Mouse (Mus musculus) limb, embryonic 12.5 days (tissue): ENCODE measurements around the gene Asz1. TPM values are rescaled to one million over a fixed set of nuclear protein-coding genes. Genes with fewer than 3 reads are reported as not detected.

Source experiments
- ATAC-seq: fragments of 200-750 bp; cut with Nextera tagmentation; 2 replicates; pipeline ENCODE4 v1.8.0; 2017; ENCODE audit warnings: low read depth, moderate TSS enrichment; ENCODE audit not compliant: insufficient number of reproducible peaks, insufficient read depth, low FRiP score, low TSS enrichment
- H3K27ac ChIP-seq: fragments of 300-500 bp; sonication (generic); 2 replicates; pipeline ENCODE4 v1.5.1; 2016; ENCODE audit warnings: mild to moderate bottlenecking, moderate library complexity
- H3K27me3 ChIP-seq: fragments of 300-500 bp; sonication (generic); 2 replicates; pipeline ENCODE4 v1.6.1; 2016; ENCODE audit warnings: mild to moderate bottlenecking, moderate library complexity
- H3K36me3 ChIP-seq: fragments of 300-500 bp; sonication (generic); 2 replicates; pipeline ENCODE4 v1.6.1; 2016; ENCODE audit warnings: mild to moderate bottlenecking, moderate library complexity
- H3K4me1 ChIP-seq: fragments of 300-500 bp; sonication (generic); replicated peaks from 2 replicates; pipeline ENCODE4 v1.6.1; 2016
- H3K4me2 ChIP-seq: fragments of 300-500 bp; sonication (generic); 2 replicates; pipeline ENCODE4 v1.6.1; 2016; ENCODE audit warnings: mild to moderate bottlenecking, moderate library complexity
- H3K4me3 ChIP-seq: fragments of 300-500 bp; sonication (generic); replicated peaks from 2 replicates; pipeline ENCODE4 v1.5.1; 2016; ENCODE audit warnings: mild to moderate bottlenecking
- H3K9ac ChIP-seq: fragments of 300-500 bp; sonication (generic); replicated peaks from 2 replicates; pipeline ENCODE4 v1.6.1; 2016; ENCODE audit warnings: mild to moderate bottlenecking, moderate library complexity
- H3K9me3 ChIP-seq: fragments of 300-500 bp; sonication (generic); 2 replicates; pipeline ENCODE4 v1.6.1; 2016; ENCODE audit warnings: mild to moderate bottlenecking, moderate library complexity
- WGBS: fragments of 180-500 bp; shearing (Covaris S2); methylation state at CpG from one replicate; pipeline ENCODE4 v1.1.7; 2016; 5-methylcytosine and 5-hydroxymethylcytosine counted together
- polyA plus RNA-seq: library from polyadenylated mRNA; unstranded; fragments of >200 nt; fragmentation: Nextera tagmentation; extraction: Ambion mirVana; gene quantifications from 2 replicates; pipeline ENCODE4 v1.2.1, GENCODE M21; 2016

The Asz1 gene
- polyA plus RNA-seq, 1 experiment from 2014 or later: not detected

- no peak for ATAC-seq
- Histone ChIP-seq H3K27me3 (no peaks in the 10 kb centered on the region), H3K4me3 (no peak overlapping the region), H3K36me3 (no peaks in the 10 kb centered on the region), H3K27ac (no peak overlapping the region), H3K9ac (no peak overlapping the region), H3K4me1 (no peaks in the 10 kb centered on the region), H3K9me3 (no peaks in the 10 kb centered on the region), H3K4me2 (no peak overlapping the region)
- WGBS: 74% methylated on average over 3 of the region's 3 CpGs
These were observed 101.5 kb downstream of the Asz1 start for GRCm38 (mm10) chr6:18007356-18007755.

GRCm38 (mm10) chr6:18002065-18002464 lies 106.8 kb downstream of the Asz1 start:
- H3K4me2 ChIP-seq: no peak overlapping the region
- H3K36me3 ChIP-seq: no peaks in the 10 kb centered on the region
- H3K27me3 ChIP-seq: no peaks in the 10 kb centered on the region
- H3K9ac ChIP-seq: no peak overlapping the region
- no peak for ATAC-seq
- no peaks in the 10 kb centered on the region for H3K9me3 ChIP-seq
- H3K4me1 ChIP-seq: no peaks in the 10 kb centered on the region
- WGBS: 87% methylated on average over 6 of the region's 6 CpGs
- no peak overlapping the region for H3K4me3 ChIP-seq
- no peak overlapping the region for H3K27ac ChIP-seq

Other genes starting within 250 kb of the Asz1 start
- gene Wnt2, start 78.5 kb downstream of the Asz1 start, polyA plus RNA-seq: 2.1 TPM in 2 replicates
- 0.13 and 0.24 TPM in 2 replicates for gene Cftr, start 61.6 kb upstream of the Asz1 start, polyA plus RNA-seq